Comparison of ENCODE assay signal across 11 mouse cellular contexts in the genomic region with DNA sequence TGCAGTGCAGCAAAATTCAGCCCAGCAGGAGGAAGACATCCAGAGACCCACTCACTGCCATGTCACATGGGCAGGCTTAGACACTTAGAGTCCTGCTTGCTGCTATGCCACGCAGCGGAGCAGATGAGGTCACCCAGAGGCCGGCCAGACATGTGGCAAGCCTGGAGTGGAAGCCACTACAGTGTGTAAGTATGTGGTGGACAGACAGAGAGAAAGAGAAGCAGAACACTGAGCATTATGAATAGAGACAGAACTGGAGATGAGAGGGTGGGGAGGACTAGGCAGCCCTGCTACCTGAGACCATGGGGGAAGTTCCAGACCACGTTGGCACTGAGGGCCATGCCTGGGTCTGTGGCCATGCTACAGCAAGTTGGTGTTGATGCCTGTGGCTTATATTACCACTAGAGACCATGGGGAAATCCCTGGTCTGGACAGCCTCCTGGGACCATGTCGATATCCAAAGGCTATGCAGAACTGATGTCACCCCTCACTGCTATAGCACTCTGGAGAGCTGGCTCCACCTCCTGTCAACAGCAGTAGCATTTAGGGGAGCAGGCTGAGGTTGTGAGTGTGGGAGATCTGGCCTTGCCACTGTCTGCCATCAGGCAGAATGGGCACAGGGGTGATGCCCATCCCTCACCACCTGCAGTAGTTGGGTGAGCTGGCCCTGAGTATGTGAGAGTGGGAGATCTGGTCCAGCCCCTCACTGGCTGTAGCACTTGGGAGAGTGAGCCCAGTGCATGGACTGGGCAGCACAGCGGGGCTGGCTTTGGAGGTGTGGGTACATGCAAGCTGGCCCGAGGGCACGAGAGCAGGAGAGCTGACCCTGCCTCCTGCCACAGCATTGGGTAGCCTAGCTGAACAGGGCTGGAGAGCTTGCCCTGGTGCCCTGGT. TPM values are rescaled to one million over a fixed set of nuclear protein-coding genes. Genes with fewer than 3 reads are reported as not detected.
DNase-seq lines count a peak whose midpoint lies in the region; ATAC-seq lines count a peak whose summit lies in the region.
"Had no signal": no experiment of that assay in that cellular context is flagged by ENCODE, and none has a peak within 500 bp of the region (broad histone marks: within the 10 kb centered on the region; RNA-seq: fewer than 3 reads in every experiment).

No protein-coding gene starts in this region.

- no peak overlapping the region for H3K9ac ChIP-seq in lung, embryonic 15.5 days
- H3K9ac ChIP-seq: forebrain, embryonic 12.5 days had no signal

- peak; percentile 13 to 43 for DNase-seq in gastrocnemius, adult 8-10 months (ENCODE audit: low spot score in 2 of 2)
- DNase-seq in gastrocnemius, postnatal 4 days (ENCODE audit: low spot score in 2 of 2) = no peak
- DNase-seq in 3T3-L1 (ENCODE audit: low read depth, low spot score) = peak; percentile 22
- no peak for DNase-seq in cerebellum, adult 8-10 months
- DNase-seq in embryo, embryonic 10 days (ENCODE audit: low spot score) = no peak
- no peak for DNase-seq in left cerebral cortex, adult 18-20 months (ENCODE audit: low spot score in 2 of 2)
- DNase-seq: cerebellum, adult 11 months; kidney, adult 11 months had no signal

- WGBS in lung, embryonic 15.5 days = 59% methylated on average over 8 of the region's 8 CpGs

- no peaks in the 10 kb centered on the region for H3K27me3 ChIP-seq in lung, embryonic 15.5 days
- H3K27me3 ChIP-seq: forebrain, embryonic 12.5 days had no signal

- peaks cover 44% of the 10 kb centered on the region for H3K4me1 ChIP-seq in lung, embryonic 15.5 days
- H3K4me1 ChIP-seq: forebrain, embryonic 12.5 days had no signal

- peak; percentile 54 for ATAC-seq in granulocyte monocyte progenitor cell, adult 5-6 weeks (replicated peaks; ENCODE audit: poor library complexity, severe bottlenecking)
- ATAC-seq in lung, embryonic 15.5 days (ENCODE audit: borderline replicate concordance, extremely low read depth, low FRiP score, low TSS enrichment) = peak; percentile 29

- H3K4me3 ChIP-seq in lung, embryonic 15.5 days = no peak overlapping the region
- H3K4me3 ChIP-seq: forebrain, embryonic 12.5 days had no signal

- no peak overlapping the region for H3K4me2 ChIP-seq in lung, embryonic 15.5 days
- H3K4me2 ChIP-seq: forebrain, embryonic 12.5 days had no signal

- peak overlapping the region; percentile 82 for H3K27ac ChIP-seq in lung, embryonic 15.5 days
- H3K27ac ChIP-seq: forebrain, embryonic 12.5 days had no signal

- H3K9me3 ChIP-seq in lung, embryonic 15.5 days = no peaks in the 10 kb centered on the region
- H3K9me3 ChIP-seq: forebrain, embryonic 12.5 days had no signal

- H3K36me3 ChIP-seq in lung, embryonic 15.5 days = peaks cover 34% of the 10 kb centered on the region
- H3K36me3 ChIP-seq: forebrain, embryonic 12.5 days had no signal

RNA-seq across cellular contexts. Expression of gene Gyg, which starts 24.4 kb away (rescaled TPM):
- total RNA-seq in gastrocnemius, adult 8-10 months (2022) = 100 to 1,000 TPM; 435 to 506 (median 464) TPM
- 100 to 1,000 TPM; 116 to 133 TPM for total RNA-seq in gastrocnemius, postnatal 4 days (2021)
- total RNA-seq in granulocyte monocyte progenitor cell, adult 5-6 weeks (2014; fragmentation: Nextera tagmentation) = 91.3 and 95.1 TPM in 2 replicates
- 48.5 and 57.6 TPM in 2 replicates for total RNA-seq in granulocyte monocyte progenitor cell, adult 5-6 weeks (2017)
- 326 and 333 TPM in 2 replicates for polyA plus RNA-seq in lung, embryonic 15.5 days (2015; fragmentation: Nextera tagmentation; extraction: Ambion mirVana)
- 10 to 100 TPM; 30.0 to 31.7 TPM for total RNA-seq in left cerebral cortex, adult 18-20 months (2021)

Comparison
In these comparisons a context has a peak if more than half of its experiments do, and no peak if none do; other contexts are left out.
1. DNase-seq: peak in gastrocnemius, adult 8-10 months (2 of 2) and 3T3-L1 (single experiment); none in gastrocnemius, postnatal 4 days (0 of 2), cerebellum, adult 8-10 months (single experiment), embryo, embryonic 10 days (single experiment) and left cerebral cortex, adult 18-20 months (0 of 2).